Mouse (Mus musculus) CH12.LX (cell line): Measurements from ENCODE around the gene Ubr4. TPM values are rescaled to one million over a fixed set of nuclear protein-coding genes. Genes with fewer than 3 reads are reported as not detected.
A peak's percentile ranks its signal among the peaks of the same experiment; 100 is the strongest.

Source experiments
- DNase-seq: peaks from one replicate; pipeline ENCODE4 v3.0.0-alpha.2; 2013; ENCODE audit errors: extremely low read depth
- H3K27ac ChIP-seq: 2 replicates; pipeline ENCODE4 v1.5.1; 2012; ENCODE audit warnings: low read depth, mild to moderate bottlenecking, control low read depth, moderate library complexity; ENCODE audit not compliant: insufficient read depth
- H3K27me3 ChIP-seq: replicated peaks from 2 replicates; pipeline ENCODE3; 2012; ENCODE audit warnings: inconsistent platforms
- H3K36me3 ChIP-seq, 2 experiments: replicated peaks in 1 of 2; 2 replicates each; pipeline versions ENCODE3 to v1.6.1; 2012; ENCODE audit warnings: inconsistent platforms in 1 of 2, low read length in 1 of 2, mild to moderate bottlenecking in 1 of 2, mixed read lengths in 1 of 2, moderate library complexity in 1 of 2; ENCODE audit not compliant: control insufficient read depth in 1 of 2, insufficient read depth in 1 of 2
- H3K4me1 ChIP-seq, 2 experiments: 2 replicates each; pipeline ENCODE4 v1.6.1; 2012; ENCODE audit warnings: inconsistent platforms in 1 of 2, moderate library complexity in 1 of 2; ENCODE audit not compliant: insufficient read depth in 2 of 2, control insufficient read depth in 1 of 2
- H3K4me2 ChIP-seq: 2 replicates; pipeline ENCODE4 v1.6.1; 2012; ENCODE audit warnings: low read depth, mild to moderate bottlenecking, control low read depth; ENCODE audit not compliant: poor library complexity, insufficient read depth, severe bottlenecking
- H3K4me3 ChIP-seq, 3 experiments: fragments of 150-350 bp in 1 of 3; sonication (generic) in 1 of 3; replicated peaks in 1 of 3; 2 replicates each; pipeline versions ENCODE3 to v1.5.1; 2011 to 2012; ENCODE audit warnings: low read depth in 2 of 3, low read length in 2 of 3, mild to moderate bottlenecking in 2 of 3, moderate library complexity in 2 of 3, control low read depth in 1 of 3, improper control_type of control experiment in 1 of 3, inconsistent platforms in 1 of 3, mixed read lengths in 1 of 3; ENCODE audit not compliant: poor library complexity in 1 of 3
- H3K79me2 ChIP-seq: replicated peaks from 2 replicates; pipeline ENCODE4 v1.6.1; 2012; ENCODE audit warnings: mild to moderate bottlenecking, moderate library complexity; ENCODE audit not compliant: control insufficient read depth, poor library complexity, insufficient read depth, severe bottlenecking; ENCODE audit errors: extremely low read depth
- H3K9ac ChIP-seq: 2 replicates; pipeline ENCODE4 v1.6.1; 2012; ENCODE audit warnings: low read depth, mild to moderate bottlenecking, control low read depth, moderate library complexity; ENCODE audit not compliant: insufficient read depth
- H3K9me3 ChIP-seq: replicated peaks from 2 replicates; pipeline ENCODE3; 2012; ENCODE audit warnings: low read length, inconsistent platforms, mixed read lengths
- CHD1 ChIP-seq: IDR thresholded peaks from 2 replicates; pipeline ENCODE4 v1.6.1; 2012; ENCODE audit warnings: low read depth, low read length, improper control_type of control experiment, inconsistent platforms
- CHD2 ChIP-seq: IDR thresholded peaks from 2 replicates; pipeline ENCODE4 v1.6.1; 2011; ENCODE audit warnings: low read length, improper control_type of control experiment
- CTCF ChIP-seq, 2 experiments: IDR thresholded peaks in 1 of 2; conservative IDR thresholded peaks in 1 of 2; 2 replicates each; pipeline ENCODE4 v1.5.1; 2011 to 2012; ENCODE audit warnings: low read depth in 2 of 2, low read length in 2 of 2, improper control_type of control experiment in 1 of 2, inconsistent platforms in 1 of 2, mild to moderate bottlenecking in 1 of 2, moderate library complexity in 1 of 2
- E2F4 ChIP-seq: IDR thresholded peaks from 2 replicates; pipeline ENCODE4 v1.6.1; 2011; ENCODE audit warnings: low read depth, low read length, improper control_type of control experiment; ENCODE audit not compliant: insufficient replicate concordance
- ELF1 ChIP-seq: IDR thresholded peaks from 2 replicates; pipeline ENCODE4 v1.6.1; 2014; ENCODE audit warnings: low read depth, mild to moderate bottlenecking, inconsistent platforms, low read length, improper control_type of control experiment
- EP300 ChIP-seq: IDR thresholded peaks from 2 replicates; pipeline ENCODE4 v1.6.1; 2011; ENCODE audit warnings: low read length, improper control_type of control experiment
- GABPA ChIP-seq: IDR thresholded peaks from 2 replicates; pipeline ENCODE4 v1.6.1; 2012; ENCODE audit warnings: low read depth, low read length, improper control_type of control experiment, inconsistent platforms; ENCODE audit not compliant: insufficient replicate concordance
- HCFC1 ChIP-seq: IDR thresholded peaks from 2 replicates; pipeline ENCODE4 v1.6.1; 2012; ENCODE audit warnings: low read depth, mild to moderate bottlenecking, inconsistent platforms, low read length, improper control_type of control experiment
- IRF4 ChIP-seq: IDR thresholded peaks from 2 replicates; pipeline ENCODE4 v1.6.1; 2014; ENCODE audit warnings: low read depth, mild to moderate bottlenecking, inconsistent platforms, low read length, improper control_type of control experiment
- JUN ChIP-seq: IDR thresholded peaks from 2 replicates; pipeline ENCODE4 v1.6.1; 2011; ENCODE audit warnings: low read depth, mild to moderate bottlenecking, low read length, improper control_type of control experiment, moderate library complexity; ENCODE audit not compliant: insufficient read depth
- JUND ChIP-seq: conservative IDR thresholded peaks from 2 replicates; pipeline ENCODE4 v1.6.1; 2011; ENCODE audit warnings: low read depth, low read length, improper control_type of control experiment
- KAT2A ChIP-seq: IDR thresholded peaks from 2 replicates; pipeline ENCODE4 v1.6.1; 2012; ENCODE audit warnings: low read length, improper control_type of control experiment, inconsistent platforms; ENCODE audit not compliant: insufficient replicate concordance
- MAFK ChIP-seq: IDR thresholded peaks from 2 replicates; pipeline ENCODE4 v1.6.1; 2011; ENCODE audit warnings: low read length, improper control_type of control experiment; ENCODE audit not compliant: insufficient replicate concordance
- MAX ChIP-seq: IDR thresholded peaks from 2 replicates; pipeline ENCODE4 v1.6.1; 2011; ENCODE audit warnings: low read length, improper control_type of control experiment
- MAZ ChIP-seq: IDR thresholded peaks from 2 replicates; pipeline ENCODE4 v1.6.1; 2012; ENCODE audit warnings: low read depth, mild to moderate bottlenecking, inconsistent platforms, low read length, improper control_type of control experiment, moderate library complexity
- MEF2A ChIP-seq: IDR thresholded peaks from 2 replicates; pipeline ENCODE4 v1.6.1; 2014; ENCODE audit warnings: low read depth, mild to moderate bottlenecking, inconsistent platforms, low read length, improper control_type of control experiment, borderline replicate concordance
- MXI1 ChIP-seq: IDR thresholded peaks from 2 replicates; pipeline ENCODE4 v1.6.1; 2011; ENCODE audit warnings: mild to moderate bottlenecking, low read depth, low read length, improper control_type of control experiment
- NELFE ChIP-seq: IDR thresholded peaks from 2 replicates; pipeline ENCODE4 v1.6.1; 2011; ENCODE audit warnings: low read depth, low read length, improper control_type of control experiment
- PAX5 ChIP-seq: IDR thresholded peaks from 2 replicates; pipeline ENCODE4 v1.6.1; 2012; ENCODE audit warnings: low read length, inconsistent platforms, mixed read lengths
- POLR2A ChIP-seq: IDR thresholded peaks from 2 replicates; pipeline ENCODE4 v1.6.1; 2011; ENCODE audit warnings: low read depth, mild to moderate bottlenecking, improper control_type of control experiment, low read length
- POLR2AphosphoS2 ChIP-seq: IDR thresholded peaks from 2 replicates; pipeline ENCODE4 v1.6.1; 2011; ENCODE audit warnings: low read depth, low read length, improper control_type of control experiment
- RCOR1 ChIP-seq: conservative IDR thresholded peaks from 2 replicates; pipeline ENCODE4 v1.6.1; 2012; ENCODE audit warnings: low read depth, mild to moderate bottlenecking, inconsistent platforms, low read length, improper control_type of control experiment
- SIN3A ChIP-seq: IDR thresholded peaks from 2 replicates; pipeline ENCODE4 v1.6.1; 2012; ENCODE audit warnings: low read length, improper control_type of control experiment, inconsistent platforms
- SMC3 ChIP-seq: IDR thresholded peaks from 2 replicates; pipeline ENCODE4 v1.6.1; 2011; ENCODE audit warnings: low read depth, low read length, improper control_type of control experiment
- TBP ChIP-seq: conservative IDR thresholded peaks from 2 replicates; pipeline ENCODE4 v1.6.1; 2011; ENCODE audit warnings: low read depth, low read length, improper control_type of control experiment
- TCF12 ChIP-seq: IDR thresholded peaks from 2 replicates; pipeline ENCODE4 v1.6.1; 2014; ENCODE audit warnings: low read depth, mild to moderate bottlenecking, inconsistent platforms, low read length, improper control_type of control experiment
- UBTF ChIP-seq: IDR thresholded peaks from 2 replicates; pipeline ENCODE4 v1.6.1; 2012; ENCODE audit warnings: low read depth, mild to moderate bottlenecking, inconsistent platforms, low read length, improper control_type of control experiment, moderate library complexity
- USF2 ChIP-seq: conservative IDR thresholded peaks from 2 replicates; pipeline ENCODE4 v1.6.1; 2011; ENCODE audit warnings: low read depth, low read length, improper control_type of control experiment
- ZC3H11A ChIP-seq: IDR thresholded peaks from 2 replicates; pipeline ENCODE4 v1.6.1; 2012; ENCODE audit warnings: low read depth, mild to moderate bottlenecking, inconsistent platforms, low read length, improper control_type of control experiment
- ZKSCAN1 ChIP-seq: IDR thresholded peaks from 2 replicates; pipeline ENCODE4 v1.6.1; 2012; ENCODE audit warnings: low read depth, inconsistent platforms, low read length, improper control_type of control experiment, borderline replicate concordance
- ZMIZ1 ChIP-seq: IDR thresholded peaks from 2 replicates; pipeline ENCODE4 v1.6.1; 2012; ENCODE audit warnings: low read depth, mild to moderate bottlenecking, inconsistent platforms, low read length, improper control_type of control experiment
- dilution Hi-C: fragments of 300-500 bp; cut with MboI; formaldehyde crosslinking; loops from 2 replicates; pipeline ENCODE4 v1.14.3; 2020; ENCODE audit warnings: low sequenced_read_pairs; ENCODE audit not compliant: extremely low pct_unique_long_range_greater_than_20kb, extremely low pct_ligation_motif_present
- in situ Hi-C: fragments of 300-500 bp; cut with MboI; formaldehyde crosslinking; loops from 3 replicates; pipeline ENCODE4 v1.14.3; 2019; ENCODE audit warnings: low sequenced_read_pairs, low pct_ligation_motif_present, low pct_unique_long_range_greater_than_20kb, mixed read lengths
- polyA plus RNA-seq: library from polyadenylated mRNA; unstranded; fragments of >175 nt; gene quantifications from 2 replicates; pipeline ENCODE4 v1.2.1, GENCODE M21; 2012; ENCODE audit warnings: low read depth; ENCODE audit not compliant: insufficient read length
- total RNA-seq, 2 experiments: library from RNA; depleted of rRNA; stranded (reverse); fragments of 300-350 nt in 1 of 2; fragments of >200 nt in 1 of 2; gene quantifications; 2 replicates each; pipeline ENCODE4 v1.2.3; 2012 to 2014

Gene Ubr4
- total and polyA plus RNA-seq, 3 experiments: 43.0 to 102 (median 90.8) TPM

GRCm38 (mm10) chr4:139309651-139310050 is 42.8 kb upstream of the Ubr4 start:
- DNase-seq: no peak
- Histone ChIP-seq H3K27ac (no peak overlapping the region), H3K79me2 (no peaks in the 10 kb centered on the region), H3K4me1 (peaks cover 33 to 71% of the 10 kb centered on the region in 2 experiments)
- dilution Hi-C loops: no loop called here
- TF ChIP-seq MAX (no peak), MAFK (no peak), SIN3A (no peak), KAT2A (no peak), CTCF (conservative IDR thresholded peaks at IDR 0.05 in 1 of 2, IDR thresholded peaks at IDR 0.05 in 1 of 2; ENCODE audit: low read depth in 2 of 2, low read length in 2 of 2) (no peak), MEF2A (no peak), GABPA (no peak), POLR2A (no peak), CHD2 (no peak), JUND (no peak), E2F4 (no peak)
- TF ChIP-seq, all 38 proteins: peak for 0
- in situ Hi-C loops: no loop called here
- peak overlapping the region; percentile 88 for H3K4me2 ChIP-seq
- peaks cover 8% of the 10 kb centered on the region for H3K27me3 ChIP-seq
- no peaks in the 10 kb centered on the region for H3K9me3 ChIP-seq
- H3K9ac ChIP-seq: peak overlapping the region; percentile 39; the same call in 1 of the 2 replicates
- H3K36me3 ChIP-seq: peaks cover 0 to 22% of the 10 kb centered on the region in 2 experiments
- peak overlapping the region; percentile 65 to 84 (median 83) for H3K4me3 ChIP-seq

GRCm38 (mm10) chr4:139310171-139310898 is 42.1 kb upstream of the Ubr4 start, which contains the start of the genes Pqlc2 and Akr7a5:
Gene Pqlc2, minus strand, starts transcription at chr4:139310708.
Gene Akr7a5, plus strand, starts transcription at chr4:139310744.
- H3K4me1 ChIP-seq: peaks cover 37 to 72% of the 10 kb centered on the region in 2 experiments
- peak; percentile 84 for DNase-seq
- in situ Hi-C loops: no loop called here
- TF ChIP-seq ELF1 (no peak), CHD2 (no peak), MXI1 (peak; percentile 88), TBP (peak; percentile 52; the same call in 1 of the 2 replicates), E2F4 (no peak), TCF12 (peak; percentile 67), MAX (peak; percentile 56; the same call in 1 of the 2 replicates), HCFC1 (peak; percentile 30; the same call in 1 of the 2 replicates), ZMIZ1 (peak; percentile 82; the same call in 1 of the 2 replicates), PAX5 (no peak), IRF4 (no peak; the same call in 1 of the 2 replicates), GABPA (no peak), ZC3H11A (no peak), CHD1 (no peak), JUN (no peak), MAZ (no peak), NELFE (peak; percentile 92), RCOR1 (no peak), ZKSCAN1 (no peak), POLR2AphosphoS2 (peak; percentile 34; the same call in 1 of the 2 replicates), UBTF (peak; percentile 77; the same call in 1 of the 2 replicates), CTCF (conservative IDR thresholded peaks at IDR 0.05 in 1 of 2, IDR thresholded peaks at IDR 0.05 in 1 of 2; ENCODE audit: low read depth in 2 of 2, low read length in 2 of 2) (no peak), MEF2A (no peak), SMC3 (no peak), EP300 (no peak), USF2 (peak; percentile 71)

More at GRCm38 (mm10) chr4:139310171-139310898, 42.1 kb upstream of the Ubr4 start, which contains the start of the genes Pqlc2 and Akr7a5:
- Histone ChIP-seq H3K27ac (no peak within 1 kb of the TSS), H3K79me2 (no peaks in the 10 kb centered on the region), H3K9ac (peak within 1 kb of the TSS; percentile 39), H3K4me3 (peak within 1 kb of the TSS; percentile 65 to 84 (median 83)), H3K4me2 (peak within 1 kb of the TSS; percentile 98), H3K27me3 (peaks cover 8% of the 10 kb centered on the region), H3K9me3 (no peaks in the 10 kb centered on the region), H3K36me3 (peaks cover 0 to 23% of the 10 kb centered on the region in 2 experiments)
- dilution Hi-C loops: no loop called here
